Comparison of ENCODE assay signal across 8 mouse cellular contexts in genomic region chr9:13652917-13653316, GRCm38 (mm10).
DNase-seq lines count a peak whose midpoint lies in the region; ATAC-seq and TF ChIP-seq lines count a peak whose summit lies in the region.

No protein-coding gene starts in this region.

- H3K36me3 ChIP-seq in embryonic facial prominence, embryonic 12.5 days, result no peaks in the 10 kb centered on the region
- H3K36me3 ChIP-seq in thymus, adult 2 months (ENCODE audit: control insufficient read depth, insufficient read depth, low read length), result no peaks in the 10 kb centered on the region

- WGBS in embryonic facial prominence, embryonic 12.5 days, result 38% methylated on average over 3 of the region's 3 CpGs
- WGBS in thymus, adult 2 months, result 69% methylated on average over 3 of the region's 3 CpGs

- no peak overlapping the region for H3K4me2 ChIP-seq in embryonic facial prominence, embryonic 12.5 days (replicated peaks)

- H3K27me3 ChIP-seq in embryonic facial prominence, embryonic 12.5 days, result no peaks in the 10 kb centered on the region
- H3K27me3 ChIP-seq in thymus, adult 2 months (ENCODE audit: control insufficient read depth, insufficient read depth, low read length), result no peaks in the 10 kb centered on the region; the same call in 1 of the 2 replicates

- no peak overlapping the region for H3K27ac ChIP-seq in left cerebral cortex, adult 2 months
- no peak overlapping the region; the same call in 1 of the 2 replicates for H3K27ac ChIP-seq in embryonic facial prominence, embryonic 12.5 days
- no peak overlapping the region for H3K27ac ChIP-seq in thymus, adult 2 months (ENCODE audit: control insufficient read depth, insufficient read depth, low read length)

- no peak for DNase-seq in left cerebral cortex, adult 2 months (ENCODE audit: extremely low spot score in 1 of 2, low spot score in 2 of 2)
- DNase-seq in left cerebral cortex, adult 18-20 months (ENCODE audit: low spot score in 2 of 2), result no peak
- DNase-seq in R1 (ENCODE audit: low read depth, low spot score), result peak; percentile 46
- peak; percentile 35 for DNase-seq in kidney, postnatal 14 days
- peak; percentile 79 for DNase-seq in retina, postnatal 1 day
- DNase-seq in thymus, adult 2 months, result no peak
- DNase-seq in spleen, postnatal 36 days (ENCODE audit: low spot score in 2 of 2), result no peak

- TF ChIP-seq POLR2A in thymus, adult 2 months (IDR thresholded peaks at IDR 0.05; ENCODE audit: control insufficient read depth, extremely low read depth, insufficient read depth, low read length, poor library complexity), result no peak

- peak; percentile 79 for TF ChIP-seq CTCF in left cerebral cortex, adult 2 months (IDR thresholded peaks at IDR 0.05)
- no peak for TF ChIP-seq CTCF in thymus, adult 2 months (IDR thresholded peaks at IDR 0.05; ENCODE audit: borderline replicate concordance, control insufficient read depth, extremely low read depth, insufficient read depth, low read length, poor library complexity)

- no peak overlapping the region for H3K9ac ChIP-seq in embryonic facial prominence, embryonic 12.5 days

- H3K9me3 ChIP-seq in embryonic facial prominence, embryonic 12.5 days, result no peaks in the 10 kb centered on the region

- intact Hi-C loops in left cerebral cortex, adult 2 months (cut with DNase I), result loop anchor here (1.0 to 5.0 kb wide), 3 partner anchors 64 to 411 kb away; no protein-coding TSS in a partner anchor

- H3K4me1 ChIP-seq in embryonic facial prominence, embryonic 12.5 days, result 0 out of 2 replicates have a peak, but pooled peaks cover 8% of the 10 kb centered on the region
- H3K4me1 ChIP-seq in thymus, adult 2 months (replicated peaks; ENCODE audit: control insufficient read depth, insufficient read depth, low read length), result no peaks in the 10 kb centered on the region

- ATAC-seq in embryonic facial prominence, embryonic 12.5 days (ENCODE audit: insufficient number of reproducible peaks, insufficient read depth, low FRiP score, low TSS enrichment), result 0 out of 2 replicates have a peak, but pooled peaks have one; percentile 55

- no peak overlapping the region for H3K4me3 ChIP-seq in left cerebral cortex, adult 2 months
- H3K4me3 ChIP-seq in embryonic facial prominence, embryonic 12.5 days, result no peak overlapping the region
- H3K4me3 ChIP-seq in thymus, adult 2 months (ENCODE audit: control insufficient read depth, insufficient read depth, low read length), result no peak overlapping the region

Comparison
In these comparisons a context has a peak if more than half of its experiments do, and no peak if none do; other contexts are left out.
1. DNase-seq: peak in R1 (single experiment), kidney, postnatal 14 days (single experiment) and retina, postnatal 1 day (single experiment); none in left cerebral cortex, adult 2 months (0 of 2), left cerebral cortex, adult 18-20 months (0 of 2), thymus, adult 2 months (single experiment) and spleen, postnatal 36 days (0 of 2).